Mouse (Mus musculus): Measurements from ENCODE around the gene Ikbip.

GRCm38 (mm10) chr10:91083393-91083927 is 720 bp downstream of the Ikbip start:
- no peak for TF ChIP-seq CTCF (IDR thresholded peaks at IDR 0.05 in 2 of 3, conservative IDR thresholded peaks at IDR 0.05 in 1 of 3; ENCODE audit: control insufficient read depth in 1 of 3, insufficient read depth in 1 of 3, low read depth in 2 of 3, low read length in 3 of 3, poor library complexity in 1 of 3, severe bottlenecking in 1 of 3)
- TF ChIP-seq UBTF (IDR thresholded peaks at IDR 0.05; ENCODE audit: borderline replicate concordance, insufficient read depth, low read depth, low read length), result no peak
- no peak for TF ChIP-seq POLR2A (IDR thresholded peaks at IDR 0.05; ENCODE audit: control insufficient read depth in 1 of 2, insufficient read depth in 1 of 2, low read depth in 1 of 2, low read length in 2 of 2, poor library complexity in 1 of 2)
- TF ChIP-seq ZNF384 (IDR thresholded peaks at IDR 0.05; ENCODE audit: low read depth, low read length), result peak; percentile 74
- TF ChIP-seq TBP (IDR thresholded peaks at IDR 0.05; ENCODE audit: low read depth, low read length), result peak; percentile 27; the same call in 1 of the 2 replicates
- no peak for TF ChIP-seq TAL1 (IDR thresholded peaks at IDR 0.05; ENCODE audit: low read length)
- no peak for TF ChIP-seq NELFE (IDR thresholded peaks at IDR 0.05; ENCODE audit: low read depth, low read length)
